Mouse (Mus musculus): ENCODE measurements at regions not wholly inside any gene's neighbourhood (a gene's known extent, or its start where the extent isn't known, plus 50 kb on each side); places are given as distances from the start of the nearest gene placed in this dataset.

DNA sequence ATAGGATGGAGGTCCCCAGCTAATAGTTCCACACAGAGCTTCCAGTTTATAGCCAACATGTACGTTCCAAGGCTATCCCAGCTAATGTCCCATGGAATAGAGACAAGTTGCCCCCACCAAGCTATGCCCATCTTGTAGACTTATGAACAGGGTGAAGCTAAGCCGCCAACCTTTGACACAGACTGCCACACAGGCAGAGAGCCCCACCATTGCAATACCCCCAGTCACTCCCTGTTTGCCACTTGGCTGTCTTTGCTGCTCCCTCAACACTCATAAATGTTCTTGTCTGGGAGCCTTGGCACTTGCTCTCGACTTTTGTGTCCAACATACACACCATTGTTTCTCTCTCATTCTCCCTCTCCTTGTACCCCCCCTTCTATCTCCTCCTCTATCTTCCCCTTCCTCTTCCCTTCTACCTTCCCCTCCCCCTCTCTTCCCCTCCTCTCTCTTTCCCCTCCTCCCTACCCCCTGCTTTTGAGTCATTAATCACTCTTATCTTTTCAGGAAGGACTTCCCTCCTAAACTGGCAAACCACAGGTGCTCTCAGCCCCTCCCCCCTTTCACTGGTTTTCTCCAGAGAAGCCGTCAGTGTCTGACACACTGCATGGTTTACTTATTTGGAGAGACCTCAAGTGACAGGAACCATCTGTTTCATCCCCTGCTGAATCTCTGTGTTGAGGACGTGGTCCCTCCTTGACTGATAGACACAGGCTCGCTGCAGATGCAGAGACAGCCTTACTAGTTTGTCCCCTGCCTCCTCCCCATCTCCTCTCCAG, 148.2 kb downstream of the Kdr start:
- DNase-seq (ENCODE audit: low spot score in 2 of 2) = no peak

DNA sequence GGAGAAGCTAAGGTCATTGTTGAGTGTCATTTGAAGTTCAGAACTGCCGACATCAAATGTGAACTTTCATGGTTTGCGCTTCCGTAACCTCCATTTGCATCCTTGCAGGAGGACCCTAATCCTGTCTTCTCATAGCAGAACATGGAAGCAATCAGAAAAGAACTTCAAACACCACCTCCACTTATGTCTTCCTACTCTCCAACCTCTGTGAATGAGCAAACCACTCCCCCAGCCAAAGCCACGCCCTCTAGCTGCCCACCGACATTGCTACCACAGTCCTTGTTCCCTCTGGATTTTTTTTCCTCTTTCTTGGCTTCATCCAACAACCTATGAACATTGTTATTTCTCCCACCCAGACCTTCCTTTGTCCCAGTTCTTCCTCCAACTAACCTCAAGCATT, 149.9 kb downstream of the Kdr start:
- no peak for DNase-seq (ENCODE audit: low spot score in 2 of 2)

DNA sequence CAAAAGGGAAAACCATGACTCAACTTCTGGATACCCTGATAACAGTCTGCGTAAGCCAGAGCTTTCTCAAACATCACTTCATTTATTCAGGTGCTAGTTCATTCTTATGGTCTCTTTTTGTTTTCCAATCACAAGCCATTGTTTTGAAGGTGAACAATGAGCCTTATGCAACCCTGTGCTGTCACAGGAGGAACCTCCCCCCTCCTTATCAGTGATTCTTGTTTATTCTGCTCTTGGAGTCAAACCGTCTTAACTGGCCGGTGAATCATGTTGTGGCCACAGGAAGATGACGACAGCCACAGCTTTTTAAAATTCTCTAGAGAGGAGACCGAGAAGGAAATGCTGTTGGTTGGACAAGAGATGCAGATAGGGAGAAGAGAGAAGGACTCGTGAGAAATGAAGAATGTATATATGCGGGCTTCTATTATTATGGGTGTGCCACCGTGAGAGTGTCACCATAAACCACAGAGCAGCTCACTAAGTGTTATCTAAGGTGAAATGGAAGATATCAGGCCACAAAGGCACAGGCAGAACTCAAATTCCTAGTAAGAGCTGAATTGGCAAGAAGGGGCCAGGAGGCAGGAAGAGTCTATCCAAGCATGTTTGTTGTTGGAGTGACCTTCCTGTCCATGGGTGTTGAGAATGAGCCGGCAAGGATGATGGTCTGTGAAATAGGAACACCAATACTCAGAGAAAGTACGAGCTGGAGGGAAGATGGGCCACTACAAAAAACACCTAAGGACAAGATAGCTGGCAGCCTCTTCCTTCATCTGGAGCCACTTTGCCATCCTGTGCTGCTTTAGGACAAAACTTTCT, 151.8 kb downstream of the Kdr start:
- DNase-seq (ENCODE audit: low spot score in 2 of 2) = no peak

DNA sequence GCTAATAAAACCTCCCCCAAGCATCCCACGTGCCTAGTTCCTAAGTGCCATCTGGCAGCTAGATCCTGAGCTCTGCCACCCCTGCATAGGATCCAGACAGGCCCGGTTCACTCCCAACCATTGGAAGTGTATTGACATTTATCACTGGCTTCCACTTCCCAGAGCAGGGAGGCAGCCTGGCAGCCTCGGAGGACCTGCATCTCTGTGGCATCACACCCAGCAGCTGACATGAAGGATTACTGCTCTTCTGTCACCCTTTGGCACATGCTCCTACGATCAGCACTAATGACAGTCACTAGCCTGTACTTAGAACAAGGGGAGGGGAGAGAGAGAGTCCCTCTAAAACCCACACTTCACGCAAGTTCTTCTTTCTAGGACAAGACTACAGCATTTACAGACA, 152.7 kb downstream of the Kdr start:
- no peak for DNase-seq (ENCODE audit: low spot score in 2 of 2)

DNA sequence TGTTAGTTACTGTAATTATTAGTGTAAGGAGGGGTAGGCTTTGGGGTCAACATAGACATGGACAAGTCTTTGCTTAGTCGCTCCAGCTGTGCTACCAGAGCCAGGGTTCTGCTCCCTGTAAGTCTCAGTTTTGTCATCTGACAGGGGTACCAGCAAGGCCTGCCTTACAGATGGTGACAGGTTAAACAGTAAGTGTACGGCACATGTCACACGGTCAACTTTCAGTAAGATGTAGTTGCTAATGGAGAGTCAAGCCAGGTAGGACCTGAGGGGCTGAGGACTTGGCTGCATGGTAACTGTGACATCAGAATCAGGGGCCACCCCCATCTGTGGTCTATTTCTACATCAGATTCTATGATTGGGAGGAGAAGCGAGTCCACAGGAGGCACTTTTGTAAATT, 153.6 kb downstream of the Kdr start:
- no peak for DNase-seq (ENCODE audit: low spot score in 2 of 2)

DNA sequence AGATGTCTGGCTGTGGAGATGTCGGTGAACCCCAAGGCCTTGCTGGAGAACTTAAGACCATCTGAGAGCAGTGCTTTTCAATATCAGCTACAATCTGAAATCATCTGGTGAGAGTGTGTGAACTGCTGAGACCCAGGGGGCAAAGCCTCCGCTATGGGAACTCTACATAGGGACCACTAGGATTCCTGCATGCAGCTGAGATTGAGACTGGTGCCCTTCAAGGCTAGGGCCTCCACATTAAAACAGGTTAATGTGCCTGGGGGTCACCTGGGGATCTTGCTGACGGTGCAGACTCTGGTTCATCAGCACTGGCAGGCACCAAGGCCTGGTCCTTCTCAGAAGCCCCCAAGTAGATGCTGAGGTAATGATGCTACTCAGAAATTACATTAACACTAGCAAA, 154.6 kb downstream of the Kdr start:
- no peak for DNase-seq (ENCODE audit: low spot score in 2 of 2)

DNA sequence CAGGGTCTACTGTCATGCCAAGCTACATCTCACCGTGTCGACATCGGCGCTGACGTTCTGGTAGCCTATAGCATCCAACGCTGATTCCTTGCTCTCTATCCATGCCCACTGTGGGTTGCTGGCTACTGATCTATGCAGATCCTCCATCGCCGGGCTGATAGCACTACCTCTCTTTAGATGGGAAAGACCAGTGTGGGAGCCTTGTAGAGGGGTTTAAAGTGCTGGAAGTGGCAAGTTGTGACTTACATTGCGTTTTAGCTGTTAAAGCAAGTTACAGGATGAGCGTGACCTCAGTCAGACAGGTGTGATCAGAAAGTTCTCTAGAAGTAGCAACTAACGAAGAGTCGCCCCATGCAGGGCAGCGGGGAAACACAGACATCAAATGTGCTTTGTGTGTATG, 160.9 kb downstream of the Kdr start:
- no peak for DNase-seq (ENCODE audit: low spot score in 2 of 2)

DNA sequence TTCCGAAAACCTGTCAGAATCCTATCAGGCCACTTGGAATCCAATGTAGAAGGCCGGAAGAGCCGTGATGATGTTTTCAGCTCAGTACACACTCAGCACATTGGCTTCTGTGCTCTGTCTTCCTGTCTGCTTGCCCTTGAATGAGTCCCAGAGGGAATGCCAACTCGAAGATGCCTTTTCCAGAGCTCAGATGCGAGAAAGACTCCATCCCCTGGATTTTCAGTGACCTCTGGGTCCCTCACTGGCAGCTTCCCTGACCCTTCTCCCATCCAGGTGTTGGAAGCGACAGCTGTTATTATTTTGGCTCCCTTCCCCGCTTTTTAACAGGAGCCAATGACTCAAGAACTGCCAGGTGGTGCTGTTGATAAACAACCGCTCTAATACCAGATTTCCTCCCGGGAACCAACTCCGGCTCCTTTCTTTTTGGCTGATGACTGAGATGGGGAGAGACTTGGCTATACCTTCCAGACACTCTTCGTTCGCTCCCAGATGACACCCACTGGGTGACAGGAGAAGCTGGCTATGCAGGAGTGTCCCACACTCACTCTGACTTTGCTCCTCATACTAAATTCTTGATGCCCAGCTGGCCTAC, 163.8 kb downstream of the Kdr start:
- no peak for DNase-seq (ENCODE audit: low spot score in 2 of 2)

DNA sequence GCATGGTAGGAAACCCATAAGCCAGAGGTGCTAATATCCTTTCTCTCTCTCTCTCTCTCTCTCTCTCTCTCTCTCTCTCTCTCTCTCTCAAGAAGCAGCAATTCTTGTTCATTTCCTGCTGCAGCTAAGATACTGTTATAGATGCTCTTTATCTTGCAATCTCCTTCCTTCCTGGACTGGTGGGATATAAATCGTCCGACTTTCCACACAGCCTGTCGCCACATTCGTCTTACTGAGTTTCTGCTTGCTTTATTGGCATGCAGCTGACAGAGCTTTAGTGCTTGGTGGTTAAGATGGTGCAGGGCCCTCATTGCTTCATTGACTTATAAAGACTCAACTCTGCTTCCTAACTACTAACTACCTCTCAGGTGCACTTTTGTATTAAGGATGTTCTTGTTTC, 165.6 kb downstream of the Kdr start:
- DNase-seq (ENCODE audit: low spot score in 2 of 2) = no peak

DNA sequence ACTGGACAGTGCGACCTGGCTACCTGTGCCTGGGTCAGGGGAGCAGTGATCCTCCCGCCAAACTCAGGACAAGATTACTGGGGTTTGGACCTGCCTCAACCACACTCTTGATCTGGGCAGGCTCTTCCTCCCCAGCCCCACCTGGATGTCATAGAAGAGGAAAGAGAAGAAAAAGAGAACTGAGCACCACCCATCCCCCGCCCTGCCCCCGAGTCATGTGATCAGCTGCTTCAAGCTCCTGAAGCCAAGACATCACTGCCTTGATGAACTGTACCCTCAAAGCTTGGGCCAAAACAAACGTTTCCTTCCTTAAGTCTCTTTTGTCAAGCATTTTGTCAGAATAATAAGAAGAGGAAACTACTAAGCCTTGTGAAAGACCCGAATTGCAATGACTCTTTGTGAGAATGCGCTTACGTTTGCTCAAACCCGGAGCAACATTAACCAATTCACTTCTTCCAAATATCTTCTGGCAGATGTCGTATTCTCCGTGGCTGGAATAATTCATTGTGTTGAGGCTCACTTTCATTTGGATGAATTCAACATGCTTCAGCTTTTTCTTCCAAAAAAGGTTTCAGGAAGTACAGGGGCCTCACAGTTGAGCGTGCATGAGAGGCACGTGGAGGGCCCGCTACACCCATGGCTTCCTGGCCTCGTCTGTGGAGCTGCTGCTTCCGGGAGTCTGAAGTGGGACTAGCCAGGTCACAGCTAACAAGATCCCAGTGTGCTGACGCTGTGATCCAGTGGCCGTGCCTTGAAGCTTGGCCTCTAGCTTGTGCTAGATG, 169.5 kb downstream of the Kdr start:
- no peak for DNase-seq (ENCODE audit: low spot score in 2 of 2)

DNA sequence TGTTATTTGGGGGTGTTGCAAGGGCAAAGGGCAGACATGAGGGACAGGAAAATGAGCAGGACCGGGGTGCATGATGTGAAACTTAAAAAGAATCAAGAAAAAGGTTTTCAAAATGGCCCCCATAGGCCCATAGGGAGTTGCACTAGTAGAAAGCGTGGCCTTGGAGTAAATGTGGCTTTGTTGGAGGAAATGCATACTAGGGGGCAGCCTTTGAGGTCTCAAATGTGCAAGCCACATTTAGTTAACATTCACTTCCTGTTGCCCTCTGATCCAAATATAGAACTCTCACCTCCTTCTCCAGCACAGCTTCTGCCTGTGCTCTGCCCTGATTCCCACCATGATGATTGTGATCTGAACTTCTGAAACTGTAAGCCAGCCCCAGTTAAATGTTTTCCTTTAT, 173.2 kb downstream of the Kdr start:
- no peak for DNase-seq (ENCODE audit: low spot score in 2 of 2)

DNA sequence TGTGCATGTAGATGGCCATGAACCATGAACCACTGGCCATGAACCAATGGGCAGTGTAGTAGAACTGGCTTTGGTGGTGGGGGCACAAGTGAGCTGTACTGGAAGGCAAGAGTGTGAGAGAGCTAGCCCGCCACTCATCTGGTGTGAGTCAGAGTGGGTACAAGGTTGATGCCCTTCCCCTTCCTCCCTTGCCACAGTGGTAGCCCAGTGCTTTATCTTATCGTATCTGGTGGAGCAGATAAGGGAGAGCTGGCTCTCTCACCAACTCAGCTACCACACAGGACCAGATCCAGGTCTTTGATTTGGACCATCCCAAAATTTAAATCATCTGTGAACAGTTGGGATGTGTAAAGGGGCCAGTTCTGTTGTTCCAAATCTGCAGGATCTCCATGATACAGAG, 173.9 kb downstream of the Kdr start:
- DNase-seq (ENCODE audit: low spot score in 2 of 2) = no peak

DNA sequence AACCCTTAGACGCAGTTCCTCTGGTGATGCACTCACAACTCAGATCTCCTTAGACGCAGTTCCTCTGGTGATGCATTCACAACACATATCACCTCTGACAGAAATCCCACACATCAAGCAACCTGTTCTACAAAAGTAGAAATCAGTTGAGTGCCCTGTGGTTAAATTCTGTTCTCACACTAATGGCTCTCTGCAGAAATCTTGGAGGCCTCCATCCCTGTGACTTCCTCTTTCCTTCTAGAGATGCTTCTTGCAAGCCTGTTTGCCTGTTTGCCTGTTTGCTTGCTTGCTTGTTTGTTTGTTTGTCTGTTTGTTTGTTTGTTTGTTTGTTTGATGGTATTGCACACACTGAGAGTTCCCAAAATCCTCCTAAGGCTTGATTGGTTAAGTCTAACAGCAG, 175.2 kb downstream of the Kdr start:
- DNase-seq (ENCODE audit: low spot score in 2 of 2) = no peak

DNA sequence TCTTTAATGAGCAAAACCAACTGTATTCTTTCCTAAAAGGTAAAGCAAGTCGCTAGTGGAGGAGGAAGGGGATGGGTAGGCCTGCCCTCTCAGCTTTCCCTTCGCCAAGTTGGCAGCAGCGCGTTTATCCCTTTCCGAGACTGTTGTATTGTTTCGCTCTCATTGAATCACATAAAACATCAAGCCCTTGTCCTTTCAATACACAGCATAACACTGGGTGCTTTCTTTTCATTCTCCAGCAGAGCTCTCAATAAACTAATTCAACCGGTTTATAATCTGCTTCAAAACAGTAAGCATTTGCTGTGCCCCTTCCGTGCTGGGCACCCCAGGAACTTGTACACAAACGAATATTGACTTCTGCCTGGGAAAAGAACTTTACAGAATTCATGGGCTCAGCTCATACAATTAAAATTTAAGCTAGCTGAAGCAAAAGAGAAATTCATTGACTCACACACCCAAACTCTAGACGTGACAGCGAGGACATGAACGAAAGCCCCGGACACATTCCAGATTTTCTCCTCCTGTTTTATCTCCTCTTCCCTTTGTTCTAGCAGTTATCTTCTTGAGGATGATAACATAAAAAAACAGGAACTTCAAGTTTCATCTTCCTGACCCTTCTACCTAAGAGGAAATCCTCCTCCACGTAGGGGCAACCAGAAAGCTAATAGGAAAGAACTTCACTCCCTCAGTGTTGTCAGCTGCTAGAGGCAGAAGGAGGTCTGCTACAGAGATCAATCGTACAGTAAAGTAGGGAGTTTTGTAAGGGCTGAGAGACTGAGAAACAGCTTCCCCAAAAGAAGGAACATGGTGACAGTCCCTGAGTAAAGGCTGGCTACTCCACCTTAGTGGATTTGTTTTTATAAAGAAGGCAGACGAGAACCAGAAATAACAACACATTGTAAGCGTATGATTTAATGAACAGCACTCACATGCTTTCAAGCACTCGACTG, 177.9 kb downstream of the Kdr start:
- DNase-seq (ENCODE audit: low spot score in 2 of 2) = no peak

DNA sequence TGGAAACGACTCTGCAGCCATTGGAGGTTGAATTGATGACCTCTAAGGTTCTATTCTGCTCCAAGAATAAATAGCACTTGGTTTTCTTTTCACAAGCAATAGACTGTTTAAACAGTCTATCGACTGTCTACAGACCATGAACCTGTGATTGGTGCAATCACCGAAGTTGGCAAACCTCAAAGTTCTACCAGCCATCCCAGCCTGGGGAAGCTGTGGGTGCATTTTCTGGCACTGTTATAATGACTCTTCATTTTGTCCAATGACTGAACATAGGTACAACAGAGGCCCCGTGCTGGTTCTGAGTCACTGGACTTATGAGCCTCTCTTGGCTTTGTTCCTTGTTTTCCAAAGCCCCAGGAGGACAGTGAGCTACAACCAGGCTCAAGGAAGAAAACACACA, 178.6 kb downstream of the Kdr start:
- DNase-seq (ENCODE audit: low spot score in 2 of 2) = no peak

DNA sequence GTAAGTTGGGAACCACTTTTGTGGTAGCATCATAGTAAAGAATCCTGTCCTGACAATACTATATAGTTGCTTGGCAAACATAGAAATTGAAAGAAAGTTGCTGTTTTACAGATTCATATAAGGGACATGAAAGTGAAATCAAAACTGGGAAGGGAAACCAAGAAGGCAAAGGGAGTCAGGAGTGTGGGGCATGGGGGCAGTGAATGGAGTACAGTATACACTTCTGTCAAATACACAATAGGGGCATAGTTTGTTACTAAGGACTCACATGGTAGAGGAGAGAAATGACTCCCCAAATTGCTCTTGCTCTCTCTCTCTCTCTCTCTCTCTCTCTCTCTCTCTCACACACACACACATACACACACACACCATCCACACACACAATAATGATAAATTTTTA, 185.1 kb downstream of the Kdr start:
- no peak for DNase-seq (ENCODE audit: low spot score in 2 of 2)

DNA sequence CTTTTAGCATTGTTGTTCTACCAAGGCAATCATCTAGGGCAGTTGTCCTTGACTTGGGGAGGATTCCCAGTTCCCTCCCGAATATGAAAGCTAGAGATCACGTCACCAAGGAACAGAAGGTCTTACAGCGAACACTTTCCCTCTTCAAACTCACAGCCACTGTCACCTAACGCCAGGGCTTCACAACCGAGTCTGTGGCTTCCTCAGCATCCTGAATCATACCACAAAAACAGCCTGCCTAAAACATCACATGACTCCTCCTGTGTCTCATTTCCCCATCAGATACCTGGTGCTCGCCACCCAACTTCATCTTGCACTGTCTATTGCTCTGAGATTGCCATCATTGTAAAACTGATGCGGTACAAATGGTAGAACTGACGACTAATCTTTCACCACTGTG, 186.5 kb downstream of the Kdr start:
- no peak for DNase-seq (ENCODE audit: low spot score in 2 of 2)

DNA sequence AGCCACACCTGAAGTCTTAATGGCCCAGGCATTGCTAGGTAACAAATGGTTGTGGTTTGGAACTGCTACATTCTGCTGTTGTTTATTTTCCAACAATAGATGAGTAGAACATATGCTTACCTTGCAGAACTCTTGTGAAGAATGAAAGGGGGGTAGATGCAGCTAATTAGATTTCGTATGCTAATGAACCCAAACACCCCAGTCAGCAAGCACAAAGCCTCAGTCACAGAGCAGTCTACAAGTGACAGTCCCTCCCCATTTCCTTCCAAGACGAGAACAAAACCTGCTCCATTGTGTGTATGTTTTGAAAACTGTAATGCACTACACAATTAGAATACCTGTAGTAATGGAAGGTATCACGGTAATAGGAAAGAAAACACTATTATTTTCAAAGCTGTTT, 190.2 kb downstream of the Kdr start:
- DNase-seq (ENCODE audit: low spot score in 2 of 2) = no peak

DNA sequence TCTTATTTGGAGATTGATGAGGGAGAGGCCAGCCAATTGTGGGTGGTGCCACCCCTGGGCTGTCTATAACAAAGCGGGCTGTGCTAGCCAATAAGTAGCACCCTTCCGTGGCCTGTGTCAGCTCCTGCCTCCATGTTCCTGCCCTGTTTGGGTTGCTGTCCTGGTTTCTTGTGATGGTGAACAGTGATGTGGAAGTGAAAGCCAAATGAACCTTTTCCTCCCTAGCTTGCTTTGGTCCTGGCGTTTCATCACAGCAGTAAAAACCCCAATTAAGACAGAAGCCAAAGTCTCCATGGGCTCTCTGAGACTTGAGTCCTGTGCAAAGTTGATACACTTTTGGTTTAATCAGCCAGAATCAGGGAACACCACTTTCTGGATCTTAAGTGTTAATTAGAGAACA, 192.1 kb downstream of the Kdr start:
- DNase-seq (ENCODE audit: low spot score in 2 of 2) = no peak

DNA sequence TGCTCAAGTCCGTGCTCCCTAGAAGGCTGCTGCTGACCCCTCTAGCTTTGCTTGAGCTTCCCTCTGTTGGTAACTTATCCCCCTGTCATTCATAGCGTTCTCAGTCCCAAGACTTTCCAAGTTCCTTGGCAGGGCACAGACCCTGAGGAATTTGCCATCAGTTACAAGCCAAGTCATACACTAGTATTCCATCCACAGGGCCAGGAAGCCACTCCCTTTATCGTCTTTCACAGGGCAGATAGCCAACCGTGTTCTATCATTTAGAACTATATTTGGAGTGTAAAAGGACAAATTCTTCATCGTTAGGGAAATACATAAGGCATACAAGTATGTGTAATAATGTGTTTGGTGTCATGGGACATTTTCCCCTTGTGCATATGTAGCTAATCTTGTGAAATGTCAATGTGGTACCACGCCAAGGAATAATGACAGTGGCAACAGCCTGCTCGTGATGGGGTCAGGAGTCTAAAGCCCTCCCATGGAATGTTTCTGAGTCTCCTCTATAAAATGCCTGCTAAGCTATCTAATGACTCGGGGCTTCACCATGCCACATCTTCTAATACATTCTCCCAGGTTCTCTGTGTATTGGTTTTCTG, 193.2 kb downstream of the Kdr start:
- DNase-seq (ENCODE audit: low spot score in 2 of 2) = no peak

Data from gastrocnemius, adult 8-10 months (tissue).